Mouse (Mus musculus) embryonic fibroblast, embryonic 13.5 days (primary cell): ENCODE results near the gene Itih1.

Experiments
- CTCF ChIP-seq: IDR thresholded peaks from 2 replicates; pipeline ENCODE4 v1.5.1; 2011; ENCODE audit warnings: mild to moderate bottlenecking, control low read depth, low read length, moderate library complexity, borderline replicate concordance; ENCODE audit not compliant: insufficient read depth
- POLR2A ChIP-seq: IDR thresholded peaks from 2 replicates; pipeline ENCODE4 v1.6.1; 2011; ENCODE audit warnings: low read depth, mild to moderate bottlenecking, control low read depth, low read length, moderate library complexity

DNA sequence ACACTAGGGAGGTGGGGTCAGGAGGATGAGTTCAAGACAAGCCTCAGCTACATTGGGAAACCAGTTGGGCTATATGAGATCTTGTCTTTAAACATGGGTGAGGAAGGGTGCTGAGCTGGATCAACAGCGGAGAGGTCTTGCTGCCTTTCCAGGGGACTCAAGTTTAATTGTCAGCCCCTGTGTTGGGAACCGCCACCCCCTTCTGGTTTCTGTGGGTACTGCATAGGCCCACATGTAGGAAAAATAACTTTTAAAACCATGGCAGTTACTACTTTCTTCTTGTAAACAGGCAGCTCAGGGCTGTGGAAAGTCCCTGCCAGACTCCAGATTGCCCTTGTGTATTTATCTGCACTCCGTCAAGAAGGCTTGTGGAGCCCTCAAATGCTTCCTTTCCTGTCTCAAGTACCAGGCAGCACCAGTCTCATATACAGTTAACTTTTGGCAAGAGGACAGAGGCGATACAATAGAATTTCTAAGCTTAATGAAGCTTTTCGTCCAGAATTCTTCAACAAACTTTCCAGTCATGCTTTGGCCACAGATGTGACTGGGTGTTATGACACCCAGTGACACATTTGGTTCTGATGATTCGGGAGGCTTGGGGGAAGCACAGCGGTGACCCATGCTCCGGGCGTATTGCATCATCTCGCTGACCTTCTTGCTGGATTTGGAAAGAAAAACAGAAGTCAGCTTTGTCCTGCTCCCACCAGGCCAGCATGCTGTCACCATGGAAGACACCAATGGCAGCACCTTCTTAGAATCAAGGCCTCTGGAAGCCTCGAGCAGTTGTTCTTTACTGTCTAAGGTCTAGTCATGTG is 978 bp upstream of the Itih1 start:
- TF ChIP-seq CTCF, result no peak
- no peak for TF ChIP-seq POLR2A
